Mouse (Mus musculus) liver, embryonic 16.5 days (tissue): ENCODE results near the gene Srgap2. TPM values are rescaled to one million over a fixed set of nuclear protein-coding genes. Genes with fewer than 3 reads are reported as not detected.

Experiments used
- ATAC-seq: fragments of 200-750 bp; cut with Nextera tagmentation; 2 replicates; pipeline ENCODE4 v1.8.0; 2017; ENCODE audit warnings: low read depth, mild to moderate bottlenecking, moderate number of reproducible peaks, moderate library complexity
- H3K27ac ChIP-seq: fragments of 300-500 bp; sonication (generic); 2 replicates; pipeline ENCODE4 v1.5.1; 2014; ENCODE audit warnings: mild to moderate bottlenecking, low read length
- H3K27me3 ChIP-seq: fragments of 300-500 bp; sonication (generic); 2 replicates; pipeline ENCODE4 v1.6.1; 2014; ENCODE audit warnings: low read depth, low read length, mixed read lengths; ENCODE audit not compliant: control insufficient read depth, insufficient read depth
- H3K36me3 ChIP-seq: fragments of 300-500 bp; sonication (generic); 2 replicates; pipeline ENCODE4 v1.6.1; 2014; ENCODE audit warnings: mild to moderate bottlenecking; ENCODE audit not compliant: control insufficient read depth, insufficient read depth
- H3K4me1 ChIP-seq: fragments of 300-500 bp; sonication (generic); 2 replicates; pipeline ENCODE4 v1.6.1; 2014; ENCODE audit warnings: low read depth, low read length, mixed read lengths; ENCODE audit not compliant: control insufficient read depth
- H3K4me2 ChIP-seq: fragments of 300-500 bp; sonication (generic); 2 replicates; pipeline ENCODE4 v1.6.1; 2014; ENCODE audit warnings: low read depth, low read length, mixed read lengths
- H3K4me3 ChIP-seq: fragments of 300-500 bp; sonication (generic); 2 replicates; pipeline ENCODE4 v1.5.1; 2014; ENCODE audit warnings: low read depth, mild to moderate bottlenecking, low read length
- H3K9ac ChIP-seq: fragments of 300-500 bp; sonication (generic); 2 replicates; pipeline ENCODE4 v1.6.1; 2014; ENCODE audit warnings: low read depth, low read length
- H3K9me3 ChIP-seq: fragments of 300-500 bp; sonication (generic); replicated peaks from 2 replicates; pipeline ENCODE4 v1.6.1; 2016; ENCODE audit warnings: low read length; ENCODE audit not compliant: control insufficient read depth
- WGBS: fragments of 180-500 bp; shearing (Covaris S2); extraction: QIAGEN DNeasy Blood & Tissue Kit; methylation state at CpG from one replicate; pipeline ENCODE4 v1.1.7; 2014; ENCODE audit not compliant: insufficient replicate concordance; 5-methylcytosine and 5-hydroxymethylcytosine counted together
- polyA plus RNA-seq: library from polyadenylated mRNA; unstranded; fragments of >200 nt; fragmentation: Nextera tagmentation; extraction: Ambion mirVana; gene quantifications from 2 replicates; pipeline ENCODE4 v1.2.1, GENCODE M21; 2015

The Srgap2 gene
- polyA plus RNA-seq, 1 experiment from 2014 or later = 5.3 TPM

- Histone ChIP-seq H3K36me3 (no peaks in the 10 kb centered on the region), H3K9ac (no peak overlapping the region), H3K4me1 (peaks cover 6% of the 10 kb centered on the region), H3K9me3 (no peaks in the 10 kb centered on the region), H3K4me3 (no peak overlapping the region), H3K4me2 (no peak overlapping the region), H3K27ac (no peak overlapping the region), H3K27me3 (no peaks in the 10 kb centered on the region)
- no peak for ATAC-seq
- WGBS = 68% methylated on average over 5 of the region's 5 CpGs
Measured at GRCm38 (mm10) chr1:131417059-131417750, 109.9 kb downstream of the Srgap2 start.

- H3K4me3 ChIP-seq = no peak overlapping the region
- no peaks in the 10 kb centered on the region for H3K9me3 ChIP-seq
- WGBS = 62% methylated on average over 3 of the region's 3 CpGs
- H3K27ac ChIP-seq = no peak overlapping the region
- H3K9ac ChIP-seq = no peak overlapping the region
- no peak overlapping the region for H3K4me2 ChIP-seq
- H3K36me3 ChIP-seq = no peaks in the 10 kb centered on the region
- H3K4me1 ChIP-seq = no peaks in the 10 kb centered on the region
- H3K27me3 ChIP-seq = no peaks in the 10 kb centered on the region
- ATAC-seq = no peak
Measured at GRCm38 (mm10) chr1:131403567-131403966, 123.6 kb downstream of the Srgap2 start.

- Histone ChIP-seq H3K4me3 (no peak overlapping the region), H3K9me3 (no peaks in the 10 kb centered on the region), H3K27me3 (no peaks in the 10 kb centered on the region), H3K27ac (no peak overlapping the region), H3K4me2 (no peak overlapping the region), H3K9ac (no peak overlapping the region), H3K4me1 (no peaks in the 10 kb centered on the region), H3K36me3 (no peaks in the 10 kb centered on the region)
- ATAC-seq = no peak
- 68% methylated on average over 3 of the region's 3 CpGs for WGBS
Measured at GRCm38 (mm10) chr1:131400844-131401243, 126.3 kb downstream of the Srgap2 start.

- Histone ChIP-seq H3K4me2 (no peak overlapping the region), H3K4me1 (no peaks in the 10 kb centered on the region), H3K27me3 (no peaks in the 10 kb centered on the region), H3K9ac (no peak overlapping the region), H3K4me3 (no peak overlapping the region), H3K27ac (no peak overlapping the region), H3K9me3 (no peaks in the 10 kb centered on the region), H3K36me3 (no peaks in the 10 kb centered on the region)
- no peak for ATAC-seq
Measured at GRCm38 (mm10) chr1:131398181-131398580, 129.0 kb downstream of the Srgap2 start.

- Histone ChIP-seq H3K4me3 (no peak overlapping the region), H3K27ac (no peak overlapping the region), H3K4me2 (no peak overlapping the region), H3K27me3 (no peaks in the 10 kb centered on the region), H3K36me3 (no peaks in the 10 kb centered on the region), H3K9me3 (no peaks in the 10 kb centered on the region), H3K4me1 (no peaks in the 10 kb centered on the region), H3K9ac (no peak overlapping the region)
- 9% methylated on average over 3 of the region's 3 CpGs for WGBS
- ATAC-seq = 0 out of 2 replicates have a peak, but pooled peaks have one; percentile 32
Measured at GRCm38 (mm10) chr1:131384406-131384805, 142.7 kb downstream of the Srgap2 start.

- no peaks in the 10 kb centered on the region for H3K36me3 ChIP-seq
- H3K27ac ChIP-seq = no peak overlapping the region
- H3K4me2 ChIP-seq = no peak overlapping the region
- H3K9me3 ChIP-seq = no peaks in the 10 kb centered on the region
- no peak overlapping the region for H3K4me3 ChIP-seq
- H3K27me3 ChIP-seq = no peaks in the 10 kb centered on the region
- no peak overlapping the region for H3K9ac ChIP-seq
- 62% methylated on average over 2 of the region's 2 CpGs for WGBS
- no peaks in the 10 kb centered on the region; the same call in 1 of the 2 replicates for H3K4me1 ChIP-seq
- ATAC-seq = 0 out of 2 replicates have a peak, but pooled peaks have one; percentile 5
Measured at GRCm38 (mm10) chr1:131382184-131382583, 145.0 kb downstream of the Srgap2 start.

- ATAC-seq = no peak
- Histone ChIP-seq H3K4me1 (no peaks in the 10 kb centered on the region; the same call in 1 of the 2 replicates), H3K9ac (no peak overlapping the region), H3K36me3 (no peaks in the 10 kb centered on the region), H3K27me3 (no peaks in the 10 kb centered on the region), H3K9me3 (no peaks in the 10 kb centered on the region), H3K27ac (no peak overlapping the region), H3K4me2 (no peak overlapping the region), H3K4me3 (no peak overlapping the region)
- WGBS = 11% methylated on average over 1 of the region's 1 CpGs
Measured at GRCm38 (mm10) chr1:131380254-131380653, 146.9 kb downstream of the Srgap2 start.

GRCm38 (mm10) chr1:131378914-131379474, 148.2 kb downstream of the Srgap2 start:
- WGBS = 31% methylated on average over 1 of the region's 1 CpGs
- H3K27ac ChIP-seq = no peak overlapping the region
- H3K4me2 ChIP-seq = no peak overlapping the region
- no peaks in the 10 kb centered on the region; the same call in 1 of the 2 replicates for H3K4me1 ChIP-seq
- H3K9me3 ChIP-seq = no peaks in the 10 kb centered on the region
- ATAC-seq = no peak
- H3K27me3 ChIP-seq = no peaks in the 10 kb centered on the region
- H3K4me3 ChIP-seq = no peak overlapping the region
- no peak overlapping the region for H3K9ac ChIP-seq
- no peaks in the 10 kb centered on the region for H3K36me3 ChIP-seq

GRCm38 (mm10) chr1:131378081-131378913, 148.9 kb downstream of the Srgap2 start:
- WGBS = 47% methylated on average over 7 of the region's 7 CpGs
- no peak overlapping the region for H3K9ac ChIP-seq
- H3K36me3 ChIP-seq = no peaks in the 10 kb centered on the region
- no peak overlapping the region for H3K4me3 ChIP-seq
- no peak for ATAC-seq
- H3K9me3 ChIP-seq = no peaks in the 10 kb centered on the region
- H3K4me1 ChIP-seq = no peaks in the 10 kb centered on the region; the same call in 1 of the 2 replicates
- H3K27ac ChIP-seq = no peak overlapping the region
- H3K4me2 ChIP-seq = no peak overlapping the region
- no peaks in the 10 kb centered on the region for H3K27me3 ChIP-seq
